Mouse (Mus musculus) CH12.LX (cell line): ENCODE results near the gene Msh5. TPM values are rescaled to one million over a fixed set of nuclear protein-coding genes. Genes with fewer than 3 reads are reported as not detected.

Experiments used
- DNase-seq: peaks from one replicate; pipeline ENCODE4 v3.0.0-alpha.2; 2013; ENCODE audit errors: extremely low read depth
- H3K27ac ChIP-seq: 2 replicates; pipeline ENCODE4 v1.5.1; 2012; ENCODE audit warnings: low read depth, mild to moderate bottlenecking, control low read depth, moderate library complexity; ENCODE audit not compliant: insufficient read depth
- H3K27me3 ChIP-seq: replicated peaks from 2 replicates; pipeline ENCODE3; 2012; ENCODE audit warnings: inconsistent platforms
- H3K36me3 ChIP-seq, 2 experiments: replicated peaks in 1 of 2; 2 replicates each; pipeline versions ENCODE3 to v1.6.1; 2012; ENCODE audit warnings: inconsistent platforms in 1 of 2, low read length in 1 of 2, mild to moderate bottlenecking in 1 of 2, mixed read lengths in 1 of 2, moderate library complexity in 1 of 2; ENCODE audit not compliant: control insufficient read depth in 1 of 2, insufficient read depth in 1 of 2
- H3K4me1 ChIP-seq, 2 experiments: 2 replicates each; pipeline ENCODE4 v1.6.1; 2012; ENCODE audit warnings: inconsistent platforms in 1 of 2, moderate library complexity in 1 of 2; ENCODE audit not compliant: insufficient read depth in 2 of 2, control insufficient read depth in 1 of 2
- H3K4me2 ChIP-seq: 2 replicates; pipeline ENCODE4 v1.6.1; 2012; ENCODE audit warnings: low read depth, mild to moderate bottlenecking, control low read depth; ENCODE audit not compliant: poor library complexity, insufficient read depth, severe bottlenecking
- H3K4me3 ChIP-seq, 3 experiments: fragments of 150-350 bp in 1 of 3; sonication (generic) in 1 of 3; replicated peaks in 1 of 3; 2 replicates each; pipeline versions ENCODE3 to v1.5.1; 2011 to 2012; ENCODE audit warnings: low read depth in 2 of 3, low read length in 2 of 3, mild to moderate bottlenecking in 2 of 3, moderate library complexity in 2 of 3, control low read depth in 1 of 3, improper control_type of control experiment in 1 of 3, inconsistent platforms in 1 of 3, mixed read lengths in 1 of 3; ENCODE audit not compliant: poor library complexity in 1 of 3
- H3K79me2 ChIP-seq: replicated peaks from 2 replicates; pipeline ENCODE4 v1.6.1; 2012; ENCODE audit warnings: mild to moderate bottlenecking, moderate library complexity; ENCODE audit not compliant: control insufficient read depth, poor library complexity, insufficient read depth, severe bottlenecking; ENCODE audit errors: extremely low read depth
- H3K9ac ChIP-seq: 2 replicates; pipeline ENCODE4 v1.6.1; 2012; ENCODE audit warnings: low read depth, mild to moderate bottlenecking, control low read depth, moderate library complexity; ENCODE audit not compliant: insufficient read depth
- H3K9me3 ChIP-seq: replicated peaks from 2 replicates; pipeline ENCODE3; 2012; ENCODE audit warnings: low read length, inconsistent platforms, mixed read lengths
- BHLHE40 ChIP-seq: IDR thresholded peaks from 2 replicates; pipeline ENCODE4 v1.6.1; 2011; ENCODE audit warnings: mild to moderate bottlenecking, low read depth, low read length, improper control_type of control experiment
- CHD1 ChIP-seq: IDR thresholded peaks from 2 replicates; pipeline ENCODE4 v1.6.1; 2012; ENCODE audit warnings: low read depth, low read length, improper control_type of control experiment, inconsistent platforms
- CHD2 ChIP-seq: IDR thresholded peaks from 2 replicates; pipeline ENCODE4 v1.6.1; 2011; ENCODE audit warnings: low read length, improper control_type of control experiment
- CTCF ChIP-seq, 2 experiments: IDR thresholded peaks in 1 of 2; conservative IDR thresholded peaks in 1 of 2; 2 replicates each; pipeline ENCODE4 v1.5.1; 2011 to 2012; ENCODE audit warnings: low read depth in 2 of 2, low read length in 2 of 2, improper control_type of control experiment in 1 of 2, inconsistent platforms in 1 of 2, mild to moderate bottlenecking in 1 of 2, moderate library complexity in 1 of 2
- GABPA ChIP-seq: IDR thresholded peaks from 2 replicates; pipeline ENCODE4 v1.6.1; 2012; ENCODE audit warnings: low read depth, low read length, improper control_type of control experiment, inconsistent platforms; ENCODE audit not compliant: insufficient replicate concordance
- HCFC1 ChIP-seq: IDR thresholded peaks from 2 replicates; pipeline ENCODE4 v1.6.1; 2012; ENCODE audit warnings: low read depth, mild to moderate bottlenecking, inconsistent platforms, low read length, improper control_type of control experiment
- IRF4 ChIP-seq: IDR thresholded peaks from 2 replicates; pipeline ENCODE4 v1.6.1; 2014; ENCODE audit warnings: low read depth, mild to moderate bottlenecking, inconsistent platforms, low read length, improper control_type of control experiment
- KAT2A ChIP-seq: IDR thresholded peaks from 2 replicates; pipeline ENCODE4 v1.6.1; 2012; ENCODE audit warnings: low read length, improper control_type of control experiment, inconsistent platforms; ENCODE audit not compliant: insufficient replicate concordance
- MAFK ChIP-seq: IDR thresholded peaks from 2 replicates; pipeline ENCODE4 v1.6.1; 2011; ENCODE audit warnings: low read length, improper control_type of control experiment; ENCODE audit not compliant: insufficient replicate concordance
- MAX ChIP-seq: IDR thresholded peaks from 2 replicates; pipeline ENCODE4 v1.6.1; 2011; ENCODE audit warnings: low read length, improper control_type of control experiment
- MEF2A ChIP-seq: IDR thresholded peaks from 2 replicates; pipeline ENCODE4 v1.6.1; 2014; ENCODE audit warnings: low read depth, mild to moderate bottlenecking, inconsistent platforms, low read length, improper control_type of control experiment, borderline replicate concordance
- MXI1 ChIP-seq: IDR thresholded peaks from 2 replicates; pipeline ENCODE4 v1.6.1; 2011; ENCODE audit warnings: mild to moderate bottlenecking, low read depth, low read length, improper control_type of control experiment
- MYC ChIP-seq: IDR thresholded peaks from 2 replicates; pipeline ENCODE4 v1.6.1; 2011; ENCODE audit warnings: low read depth, mild to moderate bottlenecking, improper control_type of control experiment, low read length
- NELFE ChIP-seq: IDR thresholded peaks from 2 replicates; pipeline ENCODE4 v1.6.1; 2011; ENCODE audit warnings: low read depth, low read length, improper control_type of control experiment
- NRF1 ChIP-seq: IDR thresholded peaks from 2 replicates; pipeline ENCODE4 v1.6.1; 2014; ENCODE audit warnings: low read depth, mild to moderate bottlenecking, inconsistent platforms, low read length, improper control_type of control experiment, moderate library complexity
- PAX5 ChIP-seq: IDR thresholded peaks from 2 replicates; pipeline ENCODE4 v1.6.1; 2012; ENCODE audit warnings: low read length, inconsistent platforms, mixed read lengths
- POLR2A ChIP-seq: IDR thresholded peaks from 2 replicates; pipeline ENCODE4 v1.6.1; 2011; ENCODE audit warnings: low read depth, mild to moderate bottlenecking, improper control_type of control experiment, low read length
- POLR2AphosphoS2 ChIP-seq: IDR thresholded peaks from 2 replicates; pipeline ENCODE4 v1.6.1; 2011; ENCODE audit warnings: low read depth, low read length, improper control_type of control experiment
- RAD21 ChIP-seq: IDR thresholded peaks from 2 replicates; pipeline ENCODE4 v1.6.1; 2011; ENCODE audit warnings: low read depth, mild to moderate bottlenecking, low read length, improper control_type of control experiment, moderate library complexity
- RCOR1 ChIP-seq: conservative IDR thresholded peaks from 2 replicates; pipeline ENCODE4 v1.6.1; 2012; ENCODE audit warnings: low read depth, mild to moderate bottlenecking, inconsistent platforms, low read length, improper control_type of control experiment
- SIN3A ChIP-seq: IDR thresholded peaks from 2 replicates; pipeline ENCODE4 v1.6.1; 2012; ENCODE audit warnings: low read length, improper control_type of control experiment, inconsistent platforms
- TBP ChIP-seq: conservative IDR thresholded peaks from 2 replicates; pipeline ENCODE4 v1.6.1; 2011; ENCODE audit warnings: low read depth, low read length, improper control_type of control experiment
- TCF12 ChIP-seq: IDR thresholded peaks from 2 replicates; pipeline ENCODE4 v1.6.1; 2014; ENCODE audit warnings: low read depth, mild to moderate bottlenecking, inconsistent platforms, low read length, improper control_type of control experiment
- UBTF ChIP-seq: IDR thresholded peaks from 2 replicates; pipeline ENCODE4 v1.6.1; 2012; ENCODE audit warnings: low read depth, mild to moderate bottlenecking, inconsistent platforms, low read length, improper control_type of control experiment, moderate library complexity
- ZKSCAN1 ChIP-seq: IDR thresholded peaks from 2 replicates; pipeline ENCODE4 v1.6.1; 2012; ENCODE audit warnings: low read depth, inconsistent platforms, low read length, improper control_type of control experiment, borderline replicate concordance
- ZMIZ1 ChIP-seq: IDR thresholded peaks from 2 replicates; pipeline ENCODE4 v1.6.1; 2012; ENCODE audit warnings: low read depth, mild to moderate bottlenecking, inconsistent platforms, low read length, improper control_type of control experiment
- ZNF384 ChIP-seq: IDR thresholded peaks from 2 replicates; pipeline ENCODE4 v1.6.1; 2012; ENCODE audit warnings: low read depth, low read length, improper control_type of control experiment, inconsistent platforms
- dilution Hi-C: fragments of 300-500 bp; cut with MboI; formaldehyde crosslinking; loops from 2 replicates; pipeline ENCODE4 v1.14.3; 2020; ENCODE audit warnings: low sequenced_read_pairs; ENCODE audit not compliant: extremely low pct_unique_long_range_greater_than_20kb, extremely low pct_ligation_motif_present
- in situ Hi-C: fragments of 300-500 bp; cut with MboI; formaldehyde crosslinking; loops from 3 replicates; pipeline ENCODE4 v1.14.3; 2019; ENCODE audit warnings: low sequenced_read_pairs, low pct_ligation_motif_present, low pct_unique_long_range_greater_than_20kb, mixed read lengths
- polyA plus RNA-seq: library from polyadenylated mRNA; unstranded; fragments of >175 nt; gene quantifications from 2 replicates; pipeline ENCODE4 v1.2.1, GENCODE M21; 2012; ENCODE audit warnings: low read depth; ENCODE audit not compliant: insufficient read length
- total RNA-seq, 2 experiments: library from RNA; depleted of rRNA; stranded (reverse); fragments of 300-350 nt in 1 of 2; fragments of >200 nt in 1 of 2; gene quantifications; 2 replicates each; pipeline ENCODE4 v1.2.3; 2012 to 2014

Msh5 gene
- total and polyA plus RNA-seq, 3 experiments = 6.1 to 13.1 (median 10.6) TPM

GRCm38 (mm10) chr17:35002153-35002865 lies 44.2 kb downstream of the Msh5 start:
- peaks cover 8 to 14% of the 10 kb centered on the region in 2 experiments; a peak in 3 of 4 replicates for H3K4me1 ChIP-seq
- H3K9me3 ChIP-seq = peaks cover 27% of the 10 kb centered on the region
- dilution Hi-C loops (no loop called here), in situ Hi-C loops (no loop called here)
- DNase-seq = peak; percentile 60
- H3K79me2 ChIP-seq = peaks cover 36% of the 10 kb centered on the region
- H3K27ac ChIP-seq = peak overlapping the region; percentile 100
- H3K4me2 ChIP-seq = peak overlapping the region; percentile 88
- H3K4me3 ChIP-seq = peak overlapping the region; percentile 84 to 94 (median 86)
- H3K27me3 ChIP-seq = no peaks in the 10 kb centered on the region
- TF ChIP-seq PAX5 (no peak), CHD2 (no peak), NELFE (peak; percentile 63), HCFC1 (no peak), GABPA (no peak), ZKSCAN1 (no peak), CTCF (conservative IDR thresholded peaks at IDR 0.05 in 1 of 2, IDR thresholded peaks at IDR 0.05 in 1 of 2; ENCODE audit: low read depth in 2 of 2, low read length in 2 of 2) (no peak), TBP (peak; percentile 83), CHD1 (peak; percentile 51; the same call in 1 of the 2 replicates), IRF4 (no peak; the same call in 1 of the 2 replicates), BHLHE40 (no peak), ZNF384 (no peak), POLR2A (peak; percentile 71), RAD21 (no peak), SIN3A (no peak; the same call in 1 of the 2 replicates), UBTF (no peak), POLR2AphosphoS2 (peak; percentile 78; the same call in 1 of the 2 replicates)
- peaks cover 45 to 59% of the 10 kb centered on the region in 2 experiments for H3K36me3 ChIP-seq
- peak overlapping the region; percentile 100 for H3K9ac ChIP-seq

DNA sequence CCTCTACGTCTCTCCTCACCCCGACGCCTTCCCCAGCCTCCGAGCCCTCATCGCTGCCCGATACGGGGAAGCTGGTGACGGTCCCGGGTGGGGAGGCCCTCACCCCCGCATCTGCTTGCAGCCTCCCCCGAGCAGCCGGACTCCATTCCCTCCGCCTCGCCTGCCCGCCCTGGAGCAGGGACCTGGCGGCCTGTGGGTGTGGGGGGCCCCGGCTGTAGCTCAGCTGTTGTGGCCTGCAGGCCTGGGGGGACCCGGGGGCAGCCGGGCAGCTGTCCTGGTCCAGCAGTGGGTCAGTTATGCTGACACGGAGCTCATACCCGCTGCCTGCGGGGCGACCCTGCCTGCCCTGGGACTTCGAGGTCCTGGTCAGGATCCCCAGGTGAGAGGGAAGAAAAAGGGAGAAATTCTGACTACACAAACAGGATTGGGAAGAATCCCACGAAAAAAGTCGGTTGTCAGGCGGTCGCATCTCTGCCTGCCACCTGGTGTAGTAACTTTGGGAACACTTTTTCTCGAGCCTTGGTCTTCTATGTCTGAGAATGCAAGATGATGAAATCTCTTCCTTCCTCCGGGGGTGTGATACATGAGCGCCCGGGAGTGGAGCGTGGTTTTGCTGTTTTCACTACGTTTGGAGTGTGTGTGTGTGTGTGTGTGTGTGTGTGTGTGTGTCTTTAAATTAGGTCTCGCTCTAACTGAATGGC lies 44.9 kb downstream of the Msh5 start:
- H3K4me3 ChIP-seq = peak overlapping the region; percentile 84 to 94 (median 86)
- peaks cover 48 to 57% of the 10 kb centered on the region in 2 experiments for H3K36me3 ChIP-seq
- peaks cover 36% of the 10 kb centered on the region for H3K79me2 ChIP-seq
- peaks cover 34% of the 10 kb centered on the region for H3K9me3 ChIP-seq
- H3K4me1 ChIP-seq = peaks cover 7 to 8% of the 10 kb centered on the region in 2 experiments; a peak in 3 of 4 replicates
- H3K9ac ChIP-seq = peak overlapping the region; percentile 100
- dilution Hi-C loops (no loop called here), in situ Hi-C loops (no loop called here)
- DNase-seq = peak; percentile 58
- H3K4me2 ChIP-seq = peak overlapping the region; percentile 14; the same call in 1 of the 2 replicates
- H3K27ac ChIP-seq = peak overlapping the region; percentile 100
- TF ChIP-seq BHLHE40 (peak; percentile 30; the same call in 1 of the 2 replicates), PAX5 (no peak), POLR2A (peak; percentile 12), MYC (peak; percentile 79), ZKSCAN1 (no peak), TBP (0 out of 2 replicates have a peak, but pooled peaks have one; percentile 25), MEF2A (no peak), UBTF (0 out of 2 replicates have a peak, but pooled peaks have one; percentile 17), SIN3A (peak; percentile 22; the same call in 1 of the 2 replicates), NRF1 (no peak), GABPA (no peak), MAX (peak; percentile 62; the same call in 1 of the 2 replicates), MAFK (no peak), CHD1 (peak; percentile 80; the same call in 1 of the 2 replicates), IRF4 (0 out of 2 replicates have a peak, but pooled peaks have one; percentile 37), RCOR1 (0 out of 2 replicates have a peak, but pooled peaks have one; percentile 13), ZMIZ1 (peak; percentile 56), TCF12 (peak; percentile 36; the same call in 1 of the 2 replicates), KAT2A (0 out of 2 replicates have a peak, but pooled peaks have one; percentile 37), MXI1 (peak; percentile 51; the same call in 1 of the 2 replicates)
- no peaks in the 10 kb centered on the region for H3K27me3 ChIP-seq
